Mouse (Mus musculus) A20 (cell line): ENCODE measurements at regions not wholly inside any gene's neighbourhood (a gene's known extent, or its start where the extent isn't known, plus 50 kb on each side); places are given as distances from the start of the nearest gene placed in this dataset.

Source experiments
- DNase-seq: peaks from one replicate; pipeline ENCODE4 v3.0.0-alpha.2; 2011; ENCODE audit warnings: low read depth, low spot score

DNA sequence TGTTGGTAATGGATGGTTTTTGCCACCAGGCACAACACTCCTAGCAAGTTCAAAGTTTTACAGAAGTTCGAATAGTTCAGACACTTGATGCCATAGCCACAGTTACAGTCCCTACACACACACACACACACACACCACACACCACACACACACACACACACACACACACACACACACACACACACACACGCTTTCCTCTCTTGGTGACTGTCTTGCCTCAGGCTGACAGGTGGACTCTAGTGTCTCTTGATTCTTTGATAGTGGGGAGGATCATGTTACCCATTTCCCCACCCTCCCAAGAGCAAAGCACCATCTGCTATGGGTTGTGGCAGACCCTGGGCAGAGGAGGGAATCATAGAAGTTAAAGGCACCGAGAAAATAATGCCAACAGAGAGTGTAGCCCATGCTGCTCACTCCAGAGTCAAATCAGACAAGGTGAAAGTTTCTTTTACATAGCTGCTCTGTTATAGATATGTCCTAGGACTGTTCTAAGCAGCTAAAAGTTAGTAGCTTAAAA, 75.9 kb downstream of the Klhl25 start:
- DNase-seq, result no peak

- DNase-seq, result peak; percentile 36
These were observed 79.4 kb downstream of the Klhl25 start for GRCm38 (mm10) chr7:75927537-75927936.

GRCm38 (mm10) chr7:75943844-75944243, 95.7 kb downstream of the Klhl25 start:
- DNase-seq, result no peak

GRCm38 (mm10) chr7:75955671-75956070, 107.6 kb downstream of the Klhl25 start:
- no peak for DNase-seq

GRCm38 (mm10) chr7:75957366-75957765, 109.3 kb downstream of the Klhl25 start:
- no peak for DNase-seq

- no peak for DNase-seq
These were observed 112.0 kb downstream of the Klhl25 start for GRCm38 (mm10) chr7:75959903-75960620.

DNA sequence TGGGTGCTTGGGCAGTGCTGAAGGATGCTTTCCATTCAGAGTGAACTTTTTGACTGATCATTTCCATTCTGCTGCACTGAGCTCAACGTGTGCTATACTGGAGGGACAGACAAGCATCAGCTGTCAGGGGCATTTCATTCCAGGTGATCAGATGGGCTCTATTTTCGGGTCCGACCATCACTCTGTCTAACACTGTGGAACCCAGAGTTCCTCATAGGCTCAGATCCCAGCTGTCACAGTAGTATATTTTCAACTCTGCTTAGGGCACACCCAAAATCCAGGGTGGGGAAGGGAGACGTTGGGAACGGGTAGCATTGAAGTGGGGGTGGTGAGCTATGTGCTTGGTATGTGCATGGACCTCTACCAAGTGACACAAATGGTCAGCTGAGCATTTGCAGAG, 120.1 kb downstream of the Klhl25 start:
- DNase-seq, result no peak

GRCm38 (mm10) chr7:75970914-75971313, 122.8 kb downstream of the Klhl25 start:
- DNase-seq, result no peak

GRCm38 (mm10) chr7:75971706-75972105, 123.6 kb downstream of the Klhl25 start:
- DNase-seq, result no peak

- no peak for DNase-seq
These were observed 133.4 kb downstream of the Klhl25 start for GRCm38 (mm10) chr7:75981560-75981959.

- DNase-seq, result no peak
These were observed 135.1 kb downstream of the Klhl25 start for GRCm38 (mm10) chr7:75983029-75983808.

DNA sequence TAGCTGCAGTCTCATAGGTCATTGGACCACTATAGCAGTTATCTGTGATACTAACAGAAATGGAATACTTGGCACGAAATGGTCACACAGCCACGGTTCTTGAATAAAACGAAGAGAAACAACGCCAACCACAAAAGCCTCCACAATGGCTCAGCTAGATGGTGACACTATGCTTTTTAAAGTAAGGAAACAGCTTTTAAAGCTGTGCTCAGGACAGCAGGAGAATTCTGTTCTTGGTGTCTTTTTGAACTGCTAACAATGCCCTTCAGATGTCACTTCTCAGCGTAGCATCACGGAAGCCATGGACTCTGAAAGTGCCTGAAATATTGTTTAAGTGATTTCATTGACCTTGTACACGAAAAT, 135.7 kb downstream of the Klhl25 start:
- no peak for DNase-seq

DNA sequence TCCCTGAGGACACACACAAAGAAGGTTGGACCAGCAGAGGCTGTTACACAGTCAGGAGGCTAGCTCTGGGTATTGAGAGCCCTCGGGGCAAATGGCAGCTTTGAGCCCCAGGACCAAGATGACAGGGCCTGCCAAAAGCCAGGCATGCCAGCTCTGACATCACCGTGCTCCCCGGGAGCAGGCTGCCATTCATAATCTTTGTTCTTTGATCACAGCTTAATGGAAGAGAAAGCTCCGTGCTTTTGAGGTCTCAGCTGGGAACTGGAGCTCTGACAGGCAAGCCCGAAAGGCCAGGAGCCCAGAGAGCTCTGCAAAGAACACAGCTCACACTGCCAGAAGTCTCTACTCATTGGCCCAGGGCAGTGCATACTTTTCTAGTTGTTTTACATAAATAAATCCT, 150.7 kb downstream of the Klhl25 start:
- DNase-seq, result no peak

DNA sequence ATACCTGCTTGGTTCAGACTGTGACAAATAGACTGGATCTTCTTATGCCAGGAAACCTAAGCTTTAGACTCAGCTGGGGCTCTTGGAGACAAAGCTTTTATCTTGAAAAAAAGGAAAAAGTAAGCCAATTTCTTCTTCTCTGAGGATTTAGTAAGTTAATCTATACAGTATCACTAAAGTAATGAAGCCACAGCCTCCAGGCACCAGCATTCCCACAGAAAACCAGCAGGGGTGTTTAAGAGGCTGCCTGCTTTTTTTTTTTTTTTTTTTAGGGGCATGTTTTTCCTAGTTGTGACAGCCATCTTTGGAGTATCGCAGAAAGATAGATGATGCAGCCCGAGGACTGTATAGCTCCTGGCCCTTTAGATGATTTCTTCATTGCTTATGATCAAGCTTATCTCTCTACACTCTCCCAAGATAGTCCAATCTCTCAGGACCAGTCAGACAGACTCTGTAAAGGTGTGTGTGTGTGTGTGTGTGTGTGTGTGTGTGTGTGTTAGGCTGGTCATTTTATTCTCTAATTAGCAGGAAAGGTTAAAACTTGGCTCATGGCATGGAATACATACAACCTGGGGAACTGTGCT, 151.3 kb downstream of the Klhl25 start:
- no peak for DNase-seq

DNA sequence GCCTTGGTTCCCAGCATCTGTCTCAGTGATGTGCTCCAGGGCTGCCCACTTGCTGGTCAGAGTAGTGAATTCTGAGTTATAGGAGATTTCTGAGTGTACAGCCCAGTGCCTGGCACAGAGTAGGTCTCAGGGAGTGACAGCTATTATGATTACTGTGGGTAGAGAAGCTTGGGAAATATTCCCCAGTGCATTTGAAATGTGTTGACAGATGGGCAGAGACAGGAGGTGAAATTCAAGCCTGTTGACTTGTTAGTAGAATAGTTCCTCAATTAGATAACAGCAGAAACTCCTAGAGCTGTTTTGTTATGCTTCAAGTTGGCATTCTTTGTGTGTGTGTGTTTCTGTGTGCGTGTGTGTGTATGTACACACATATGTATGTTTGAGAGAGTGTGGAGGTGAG, 152.9 kb downstream of the Klhl25 start:
- no peak for DNase-seq

- no peak for DNase-seq
These were observed 160.1 kb downstream of the Klhl25 start for GRCm38 (mm10) chr7:76008226-76008625.

DNA sequence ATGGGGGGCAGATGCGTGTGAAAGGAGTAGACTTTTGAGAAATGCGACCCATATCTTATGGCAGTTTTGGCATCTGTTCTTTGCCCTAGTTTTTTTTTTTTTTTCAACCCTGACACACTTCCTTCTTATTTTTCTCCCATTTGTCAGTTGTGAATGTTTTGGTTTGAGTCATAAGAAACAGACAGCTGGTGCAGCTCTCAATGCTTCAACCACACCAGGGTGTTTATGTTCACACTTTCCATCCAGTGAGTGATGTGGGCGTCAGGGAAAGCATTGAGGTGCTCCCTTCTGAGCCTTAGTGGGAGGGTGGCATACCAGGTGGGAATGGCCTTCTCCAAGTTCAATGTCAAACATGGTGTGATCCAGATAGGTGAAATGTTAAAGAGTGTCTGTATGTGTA, 181.9 kb upstream of the Agbl1 start:
- DNase-seq, result no peak

DNA sequence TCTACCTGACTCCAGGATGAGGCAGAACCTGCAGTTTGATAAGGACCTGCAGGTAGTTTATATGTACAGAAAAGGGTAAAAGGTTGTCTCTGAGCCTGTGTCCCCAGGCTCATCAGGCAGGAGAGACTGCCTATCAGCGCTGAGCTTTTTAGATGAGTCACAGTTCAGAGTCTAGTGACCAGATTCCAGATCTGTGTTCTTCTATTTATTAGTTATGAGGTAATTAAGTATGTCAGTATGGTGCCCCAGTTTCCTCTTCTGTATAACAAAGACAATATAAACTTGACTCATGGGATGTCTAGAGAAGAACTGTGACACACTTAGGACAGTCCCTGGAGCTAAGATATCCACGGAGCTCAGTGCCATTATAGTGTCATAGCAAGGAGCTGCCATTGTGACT, 180.3 kb upstream of the Agbl1 start:
- DNase-seq, result no peak

DNA sequence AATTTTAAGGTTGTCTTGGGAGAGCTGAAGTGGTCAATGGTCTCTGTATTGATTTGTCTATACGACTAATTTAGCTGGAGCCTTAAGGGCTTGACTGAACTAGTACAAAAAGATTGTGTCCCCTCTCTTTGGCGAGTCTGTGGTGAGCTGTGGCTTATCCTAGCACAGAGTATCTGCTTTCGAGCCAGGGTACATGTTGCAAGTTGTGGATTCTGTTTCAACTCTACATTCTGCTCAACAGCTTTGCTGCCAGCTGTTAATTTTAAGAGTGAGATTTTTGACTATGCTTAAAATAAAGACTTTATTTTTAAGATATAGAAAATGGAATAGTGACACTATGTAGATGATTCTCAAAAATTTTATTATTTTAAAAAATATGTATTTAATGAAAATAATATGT, 175.8 kb upstream of the Agbl1 start:
- no peak for DNase-seq

- no peak for DNase-seq
These were observed 130.5 kb upstream of the Agbl1 start for GRCm38 (mm10) chr7:76099149-76099548.

DNA sequence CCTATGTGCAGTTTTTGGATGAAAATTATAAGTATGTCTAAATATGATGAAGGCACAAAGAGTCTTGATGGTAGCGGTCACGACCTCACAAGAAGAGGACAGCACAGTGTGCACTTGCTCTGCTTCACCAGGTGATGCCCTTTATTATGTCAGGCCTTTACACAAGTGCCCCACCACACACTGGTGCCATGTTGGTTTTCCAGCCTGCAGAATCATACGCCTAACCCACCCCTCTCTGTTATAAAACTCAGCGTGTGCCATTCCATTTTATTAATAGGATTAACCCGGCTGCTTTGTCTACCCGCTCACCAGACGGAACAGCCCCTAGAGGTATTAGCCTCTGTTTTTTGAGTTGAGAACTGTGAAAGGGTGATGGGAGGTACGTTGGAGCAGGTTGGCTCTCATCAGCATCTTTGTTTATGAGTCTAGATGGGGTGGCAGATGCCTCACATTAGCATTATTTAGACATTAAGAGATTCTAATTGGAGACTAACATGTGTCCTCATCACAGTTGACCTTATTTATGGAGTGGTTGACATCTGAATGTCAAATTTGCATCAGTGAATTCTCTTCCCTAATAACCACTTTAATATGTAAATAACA, 108.3 kb upstream of the Agbl1 start:
- DNase-seq, result no peak

GRCm38 (mm10) chr7:76127641-76128111, 102.0 kb upstream of the Agbl1 start:
- DNase-seq, result no peak
